Mouse (Mus musculus) midbrain, embryonic 14.5 days (tissue): ENCODE data around the gene Spink4. TPM values are rescaled to one million over a fixed set of nuclear protein-coding genes. Genes with fewer than 3 reads are reported as not detected.

ENCODE experiments used
- ATAC-seq: fragments of 200-750 bp; cut with Nextera tagmentation; 2 replicates; pipeline ENCODE4 v1.8.0; 2017; ENCODE audit warnings: moderate number of reproducible peaks, moderate library complexity; ENCODE audit not compliant: low FRiP score, low TSS enrichment
- DNase-seq: peaks from one replicate; pipeline ENCODE4 v3.0.0-alpha.2; 2015
- H3K27ac ChIP-seq: fragments of 300-500 bp; sonication (generic); replicated peaks from 2 replicates; pipeline ENCODE4 v1.5.1; 2014; ENCODE audit warnings: mild to moderate bottlenecking, low read depth, low read length, moderate library complexity
- H3K27me3 ChIP-seq: fragments of 300-500 bp; sonication (generic); 2 replicates; pipeline ENCODE4 v1.6.1; 2014; ENCODE audit warnings: low read length, control low read depth, mixed read lengths; ENCODE audit not compliant: control insufficient read depth, insufficient read depth
- H3K36me3 ChIP-seq: fragments of 300-500 bp; sonication (generic); 2 replicates; pipeline ENCODE4 v1.6.1; 2014; ENCODE audit warnings: low read length, control low read depth; ENCODE audit not compliant: control insufficient read depth, insufficient read depth
- H3K4me1 ChIP-seq: fragments of 300-500 bp; sonication (generic); 2 replicates; pipeline ENCODE4 v1.6.1; 2014; ENCODE audit warnings: mild to moderate bottlenecking, antibody characterized with exemption, low read length, control low read depth; ENCODE audit not compliant: control insufficient read depth, insufficient read depth
- H3K4me2 ChIP-seq: fragments of 300-500 bp; sonication (generic); 2 replicates; pipeline ENCODE4 v1.6.1; 2014; ENCODE audit warnings: mild to moderate bottlenecking, low read length, moderate library complexity
- H3K4me3 ChIP-seq: fragments of 300-500 bp; sonication (generic); replicated peaks from 2 replicates; pipeline ENCODE4 v1.5.1; 2014; ENCODE audit warnings: low read depth, low read length
- H3K9ac ChIP-seq: fragments of 300-500 bp; sonication (generic); replicated peaks from 2 replicates; pipeline ENCODE4 v1.6.1; 2014; ENCODE audit warnings: mild to moderate bottlenecking, low read length, moderate library complexity
- H3K9me3 ChIP-seq: fragments of 300-500 bp; sonication (generic); 2 replicates; pipeline ENCODE4 v1.6.1; 2016; ENCODE audit warnings: low read length, control low read depth, mixed read lengths; ENCODE audit not compliant: control insufficient read depth
- WGBS: fragments of 180-500 bp; shearing (Covaris S2); extraction: QIAGEN DNeasy Blood & Tissue Kit; methylation state at CpG from one replicate; pipeline ENCODE4 v1.1.7; 2014; 5-methylcytosine and 5-hydroxymethylcytosine counted together
- polyA plus RNA-seq: library from polyadenylated mRNA; unstranded; fragments of >200 nt; fragmentation: Nextera tagmentation; extraction: Ambion mirVana; gene quantifications from 2 replicates; pipeline ENCODE4 v1.2.1, GENCODE M21; 2014

The Spink4 gene
- polyA plus RNA-seq, 1 experiment from 2014 or later = not detected

- ATAC-seq (no peak), DNase-seq (no peak)
- Histone ChIP-seq H3K4me3 (no peak overlapping the region), H3K36me3 (peaks cover 34% of the 10 kb centered on the region), H3K4me1 (peaks cover 10% of the 10 kb centered on the region; the same call in 1 of the 2 replicates), H3K27ac (no peak overlapping the region), H3K9ac (no peak overlapping the region), H3K4me2 (no peak overlapping the region; the same call in 1 of the 2 replicates), H3K27me3 (no peaks in the 10 kb centered on the region), H3K9me3 (no peaks in the 10 kb centered on the region)
- WGBS = 86% methylated on average over 4 of the region's 4 CpGs
These were observed 49.3 kb downstream of the Spink4 start for GRCm38 (mm10) chr4:40969161-40969560.

GRCm38 (mm10) chr4:40969781-40970591, 50.1 kb downstream of the Spink4 start:
- peak overlapping the region; percentile 86 for H3K9ac ChIP-seq
- DNase-seq (peak; percentile 1), ATAC-seq (no peak; the same call in 1 of the 2 replicates)
- H3K9me3 ChIP-seq = no peaks in the 10 kb centered on the region
- H3K4me1 ChIP-seq = peaks cover 10% of the 10 kb centered on the region; the same call in 1 of the 2 replicates
- peak overlapping the region; percentile 91 for H3K27ac ChIP-seq
- H3K4me2 ChIP-seq = peak overlapping the region; percentile 66
- H3K27me3 ChIP-seq = no peaks in the 10 kb centered on the region
- H3K4me3 ChIP-seq = peak overlapping the region; percentile 99
- H3K36me3 ChIP-seq = peaks cover 26% of the 10 kb centered on the region
- WGBS = 13% methylated on average over 12 of the region's 13 CpGs

- no peaks in the 10 kb centered on the region for H3K9me3 ChIP-seq
- DNase-seq (no peak), ATAC-seq (no peak; the same call in 1 of the 2 replicates)
- H3K36me3 ChIP-seq = peaks cover 20% of the 10 kb centered on the region
- H3K9ac ChIP-seq = peak overlapping the region; percentile 86
- H3K27ac ChIP-seq = peak overlapping the region; percentile 91
- under 1% methylated on average over 15 of the region's 16 CpGs for WGBS
- H3K4me2 ChIP-seq = peak overlapping the region; percentile 66
- no peaks in the 10 kb centered on the region for H3K27me3 ChIP-seq
- peak overlapping the region; percentile 99 for H3K4me3 ChIP-seq
- H3K4me1 ChIP-seq = peaks cover 10% of the 10 kb centered on the region; the same call in 1 of the 2 replicates
These were observed 50.7 kb downstream of the Spink4 start for GRCm38 (mm10) chr4:40970592-40970841.

GRCm38 (mm10) chr4:40970842-40971701, 51.2 kb downstream of the Spink4 start, which contains the start of gene Nfx1:
Nfx1 (plus strand) TSS chr4:40970906.
- H3K9me3 ChIP-seq = no peaks in the 10 kb centered on the region
- under 1% methylated on average over 85 of the region's 85 CpGs for WGBS
- peaks cover 20% of the 10 kb centered on the region for H3K36me3 ChIP-seq
- H3K9ac ChIP-seq = peak within 1 kb of the TSS; percentile 86
- peak; percentile 98 for DNase-seq
- H3K27me3 ChIP-seq = no peaks in the 10 kb centered on the region
- peak within 1 kb of the TSS; percentile 91 for H3K27ac ChIP-seq
- ATAC-seq = peak; percentile 97
- H3K4me2 ChIP-seq = peak within 1 kb of the TSS; percentile 66
- H3K4me1 ChIP-seq = peaks cover 10% of the 10 kb centered on the region; the same call in 1 of the 2 replicates
- H3K4me3 ChIP-seq = peak within 1 kb of the TSS; percentile 99

- 26% methylated on average over 13 of the region's 13 CpGs for WGBS
- ATAC-seq (no peak), DNase-seq (peak; percentile 62)
- Histone ChIP-seq H3K9ac (peak overlapping the region; percentile 86), H3K27me3 (no peaks in the 10 kb centered on the region), H3K9me3 (no peaks in the 10 kb centered on the region), H3K4me2 (peak overlapping the region; percentile 66), H3K4me3 (peak overlapping the region; percentile 99), H3K27ac (no peak overlapping the region), H3K4me1 (peaks cover 10% of the 10 kb centered on the region; the same call in 1 of the 2 replicates), H3K36me3 (peaks cover 16% of the 10 kb centered on the region; the same call in 1 of the 2 replicates)
These were observed 51.9 kb downstream of the Spink4 start for GRCm38 (mm10) chr4:40971744-40972143.

- peaks cover 10% of the 10 kb centered on the region; the same call in 1 of the 2 replicates for H3K4me1 ChIP-seq
- DNase-seq = no peak
- 100% methylated on average over 1 of the region's 1 CpGs for WGBS
These were observed 54.2 kb downstream of the Spink4 start for GRCm38 (mm10) chr4:40974011-40974410.

GRCm38 (mm10) chr4:40975678-40976077, 55.8 kb downstream of the Spink4 start:
- no peaks in the 10 kb centered on the region for H3K27me3 ChIP-seq
- H3K4me2 ChIP-seq = no peak overlapping the region
- H3K27ac ChIP-seq = no peak overlapping the region
- no peak overlapping the region for H3K4me3 ChIP-seq
- H3K9me3 ChIP-seq = no peaks in the 10 kb centered on the region
- DNase-seq (no peak), ATAC-seq (no peak)
- H3K9ac ChIP-seq = no peak overlapping the region
- 92% methylated on average over 3 of the region's 3 CpGs for WGBS
- H3K4me1 ChIP-seq = peaks cover 5% of the 10 kb centered on the region; the same call in 1 of the 2 replicates
- peaks cover 47% of the 10 kb centered on the region for H3K36me3 ChIP-seq

More at GRCm38 (mm10) chr4:40974011-40974410, 54.2 kb downstream of the Spink4 start:
- Histone ChIP-seq H3K36me3 (peaks cover 30% of the 10 kb centered on the region), H3K9ac (no peak overlapping the region), H3K4me3 (no peak overlapping the region), H3K9me3 (no peaks in the 10 kb centered on the region), H3K27ac (no peak overlapping the region), H3K4me2 (no peak overlapping the region), H3K27me3 (no peaks in the 10 kb centered on the region)
- ATAC-seq = no peak

GRCm38 (mm10) chr4:40976651-40977050, 56.8 kb downstream of the Spink4 start:
- no peak for ATAC-seq
- DNase-seq = no peak
- Histone ChIP-seq H3K9me3 (no peaks in the 10 kb centered on the region), H3K4me1 (peaks cover 5% of the 10 kb centered on the region; the same call in 1 of the 2 replicates), H3K4me3 (no peak overlapping the region), H3K27ac (no peak overlapping the region), H3K9ac (no peak overlapping the region), H3K27me3 (no peaks in the 10 kb centered on the region), H3K4me2 (no peak overlapping the region), H3K36me3 (peaks cover 55% of the 10 kb centered on the region)
- 96% methylated on average over 10 of the region's 10 CpGs for WGBS
